Mouse (Mus musculus): ENCODE measurements at regions not wholly inside any gene's neighbourhood (a gene's known extent, or its start where the extent isn't known, plus 50 kb on each side); places are given as distances from the start of the nearest gene placed in this dataset.

DNA sequence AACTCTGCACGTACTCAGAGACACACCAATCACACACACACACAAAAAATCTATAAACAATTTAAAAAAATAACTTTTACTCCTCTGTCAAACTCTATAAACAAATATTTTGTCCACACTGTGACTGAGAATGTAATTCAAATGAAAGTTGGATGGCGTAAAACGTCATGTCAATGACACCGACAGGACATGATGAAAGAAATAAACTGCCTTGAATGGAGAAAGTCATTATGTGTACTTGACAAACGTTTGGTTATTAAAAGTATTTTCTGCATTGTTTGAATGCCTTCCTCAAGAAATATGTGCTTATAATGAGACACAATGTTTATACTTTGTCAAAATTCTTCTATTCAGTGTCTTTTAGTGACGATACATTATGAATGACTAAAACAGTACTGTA is 1171.6 kb upstream of the Pcdh20 start:
- TF ChIP-seq CTCF (IDR thresholded peaks at IDR 0.05; ENCODE audit: low read depth), result no peak
- TF ChIP-seq EP300 (optimal IDR thresholded peaks at IDR 0.05), result no peak

Measured in stomach, postnatal 0 days (tissue).